Mouse (Mus musculus) embryonic stem cell, embryonic (primary cell): ENCODE data around the gene Rrm2.

Experiments
- CTCF ChIA-PET, 4 experiments: fragments of 300-600 bp in 2 of 4; fragments of 350-600 bp in 2 of 4; sonication (Branson Sonifier 250); formaldehyde crosslinking; loops; one replicate each; lab custom pipeline; 2022; ENCODE audit warnings: inconsistent platforms in 2 of 4; lab: Charles Lee
- POLR2A ChIA-PET, 4 experiments: fragments of 300-600 bp in 2 of 4; fragments of 350-600 bp in 2 of 4; sonication (Branson Sonifier 250); formaldehyde crosslinking; loops; one replicate each; lab custom pipeline; 2022; ENCODE audit warnings: antibody characterized with exemption in 4 of 4, inconsistent platforms in 1 of 4; lab: Charles Lee

Gene Rrm2

GRCm38 (mm10) chr12:24707954-24708823 lies at the start of gene Rrm2:
Rrm2 (plus strand) TSS chr12:24708241.
- ChIA-PET CTCF (interaction anchor here (0.5 to 3.8 kb wide), 47 partner anchors 9 to 390 kb away, joined by 3 to 43 read pairs (median 3); partner anchors contain the start of gene Kidins220 (in 1 of the 4)), POLR2A (interaction anchor here (0.5 to 7.9 kb wide), 71 partner anchors 8 to 1249 kb away, joined by 3 to 65 read pairs (median 4); partner anchors contain the start of genes Kidins220 (in 3 of the 4), Klf11 (in 3 of the 4), Grhl1 (in 2 of the 4) and Cys1 (in 1 of the 4))

DNA sequence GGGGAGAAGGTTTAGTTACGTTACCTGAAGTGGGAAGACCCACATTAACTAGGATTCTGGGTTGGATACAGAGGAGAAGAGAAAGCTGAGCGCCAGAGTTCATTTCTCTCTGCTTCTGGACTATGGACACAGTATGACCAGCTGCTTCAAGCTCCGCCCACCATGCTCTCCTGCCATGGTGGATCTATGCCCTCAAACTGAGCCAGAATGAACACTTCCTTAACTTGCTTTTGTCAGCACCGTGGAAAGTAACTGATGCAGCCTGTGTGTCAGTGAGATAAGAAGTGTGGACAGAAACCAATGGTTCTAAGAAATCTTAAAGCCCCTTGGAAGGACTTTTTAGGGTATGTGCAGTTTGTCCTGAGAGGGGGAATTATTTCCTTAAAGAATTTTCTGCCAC lies 49.0 kb upstream of the Rrm2 start:
- ChIA-PET CTCF (no interaction called here), POLR2A (interaction anchor here in 2 of 4 experiments (0.9 to 1.2 kb wide), 3 partner anchors 13 to 49 kb away, joined by 3 to 5 read pairs (median 3); partner anchors contain the start of gene Rrm2 (in 1 of the 2))

GRCm38 (mm10) chr12:24659923-24660322 lies 48.1 kb upstream of the Rrm2 start:
- CTCF ChIA-PET, result no interaction called here
- POLR2A ChIA-PET, result interaction anchor here in 3 of 4 experiments (0.6 to 2.8 kb wide), 4 partner anchors 8 to 971 kb away, joined by 3 to 12 read pairs (median 6); no protein-coding TSS in a partner anchor

DNA sequence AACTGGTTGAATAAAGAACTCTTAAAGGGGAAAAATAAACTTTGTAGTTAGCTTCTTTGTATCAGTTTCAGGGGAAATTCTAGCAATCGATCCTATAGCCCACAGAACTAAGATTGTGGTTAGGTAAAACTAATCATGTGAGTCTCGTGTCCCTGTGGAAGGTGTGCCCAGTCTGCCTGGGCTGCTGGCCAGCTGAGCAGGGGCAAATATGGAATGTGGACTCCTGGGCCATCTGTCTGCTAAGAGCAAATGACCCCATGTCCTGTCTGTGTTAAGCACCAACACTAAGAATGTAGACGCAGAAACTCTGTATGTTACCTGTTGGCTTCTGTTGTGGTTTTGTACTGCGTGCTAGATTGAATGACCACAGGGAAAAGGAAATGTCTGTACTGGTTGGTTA lies 46.9 kb upstream of the Rrm2 start:
- ChIA-PET CTCF (interaction anchor here in 1 of 4 experiments (1.6 kb wide), 1 partner anchor 13 kb away, joined by 5 read pairs; no protein-coding TSS in a partner anchor), POLR2A (interaction anchor here in 2 of 4 experiments (0.7 to 2.8 kb wide), 6 partner anchors 9 to 79 kb away, joined by 3 to 12 read pairs (median 4); no protein-coding TSS in a partner anchor)

GRCm38 (mm10) chr12:24662131-24662530 lies 45.9 kb upstream of the Rrm2 start:
- CTCF ChIA-PET, result interaction anchor here in 1 of 4 experiments (1.6 kb wide), 1 partner anchor 12 kb away, joined by 5 read pairs; no protein-coding TSS in a partner anchor
- POLR2A ChIA-PET, result interaction anchor here in 1 of 4 experiments (1.0 to 2.8 kb wide), 4 partner anchors 10 to 80 kb away, joined by 3 to 12 read pairs (median 6); no protein-coding TSS in a partner anchor

GRCm38 (mm10) chr12:24680096-24680491 lies 27.9 kb upstream of the Rrm2 start:
- POLR2A ChIA-PET, result interaction anchor here in 3 of 4 experiments (0.6 to 1.5 kb wide), 4 partner anchors 8 to 265 kb away, joined by 3 to 5 read pairs (median 4); partner anchors contain the start of gene Rrm2 (in 1 of the 3)
- CTCF ChIA-PET, result interaction anchor here in 2 of 4 experiments (0.6 to 2.0 kb wide), 7 partner anchors 17 to 105 kb away, joined by 3 to 13 read pairs (median 3); partner anchors contain the start of gene Rrm2 (in 1 of the 2)

- ChIA-PET CTCF (interaction anchor here (0.6 to 2.0 kb wide), 13 partner anchors 17 to 354 kb away, joined by 3 to 17 read pairs (median 3); partner anchors contain the start of gene Rrm2 (in 1 of the 4)), POLR2A (interaction anchor here (0.6 to 1.5 kb wide), 9 partner anchors 8 to 1229 kb away, joined by 3 to 10 read pairs (median 5); partner anchors contain the start of gene Rrm2 (in 1 of the 4))
Measured at GRCm38 (mm10) chr12:24680492-24681285, 27.4 kb upstream of the Rrm2 start.

GRCm38 (mm10) chr12:24681286-24682023 lies 26.6 kb upstream of the Rrm2 start, which contains the start of gene Cys1:
Cys1 (minus strand) TSS chr12:24681813.
- CTCF ChIA-PET, result interaction anchor here in 3 of 4 experiments (0.6 to 2.0 kb wide), 5 partner anchors 15 to 211 kb away, joined by 3 to 13 read pairs (median 6); no protein-coding TSS in a partner anchor
- POLR2A ChIA-PET, result interaction anchor here in 2 of 4 experiments (0.6 to 1.5 kb wide), 5 partner anchors 9 to 30 kb away, joined by 3 to 10 read pairs (median 8); no protein-coding TSS in a partner anchor

GRCm38 (mm10) chr12:24682563-24682962 lies 25.5 kb upstream of the Rrm2 start:
- CTCF ChIA-PET, result no interaction called here
- POLR2A ChIA-PET, result interaction anchor here in 1 of 4 experiments (0.7 to 1.2 kb wide), 2 partner anchors 26 to 30 kb away, joined by 3 to 4 read pairs; no protein-coding TSS in a partner anchor

DNA sequence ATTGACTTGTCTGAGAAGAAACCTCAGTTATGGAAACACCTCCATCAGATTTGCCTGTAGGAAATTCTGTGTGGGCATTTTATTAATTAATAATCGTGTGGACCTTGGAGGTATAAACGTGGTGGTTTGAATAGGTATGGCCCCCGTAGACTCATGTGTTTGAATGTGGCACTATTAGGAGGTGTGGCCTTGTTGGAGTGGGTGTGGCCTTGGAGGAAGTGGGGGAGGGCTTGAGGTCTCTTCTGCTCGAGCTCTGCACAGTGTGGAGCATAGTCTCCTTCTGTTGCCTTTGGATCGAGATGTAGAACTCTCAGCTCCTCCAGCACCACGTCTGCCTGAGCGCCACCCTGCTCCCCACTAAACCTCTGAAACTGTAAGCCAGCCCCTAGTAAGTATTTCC lies 24.6 kb upstream of the Rrm2 start:
- ChIA-PET POLR2A (interaction anchor here in 3 of 4 experiments (0.7 to 2.3 kb wide), 5 partner anchors 8 to 39 kb away, joined by 3 to 8 read pairs (median 4); partner anchors contain the start of gene Klf11 (in 1 of the 3)), CTCF (interaction anchor here in 2 of 4 experiments (0.6 to 1.1 kb wide), 3 partner anchors 13 to 83 kb away, joined by 4 read pairs; no protein-coding TSS in a partner anchor)

DNA sequence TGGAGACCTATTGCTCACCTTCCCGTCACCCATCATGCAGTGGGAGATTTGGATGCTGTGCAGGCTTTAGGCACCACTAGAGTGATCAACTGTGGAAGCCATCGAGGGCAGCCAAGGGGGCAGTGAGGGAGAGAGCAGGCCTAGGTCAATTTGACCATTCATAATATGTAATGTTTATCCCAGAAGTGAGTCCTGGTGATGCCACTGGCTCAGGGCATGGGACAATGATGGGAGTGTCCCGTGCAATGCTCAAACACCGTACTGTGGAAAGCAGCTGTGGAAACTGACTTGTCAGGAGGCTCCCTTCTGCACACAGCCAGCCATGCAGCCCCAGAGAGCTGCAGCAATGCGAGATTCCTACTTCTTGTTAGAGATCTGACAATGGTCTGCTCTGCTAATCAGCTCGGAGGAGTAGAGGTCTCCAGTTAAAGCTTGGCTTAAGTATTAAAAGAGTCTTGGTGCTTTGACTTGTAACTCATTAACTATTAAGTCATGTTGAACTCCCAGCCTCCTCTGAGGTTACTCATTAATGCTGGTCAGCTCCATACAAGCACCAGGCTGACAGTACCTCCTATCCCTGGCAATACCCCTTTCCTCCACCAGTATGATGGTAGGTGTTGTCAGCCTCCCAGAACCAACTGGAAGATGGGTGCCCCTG lies 21.9 kb upstream of the Rrm2 start:
- ChIA-PET POLR2A (interaction anchor here in 2 of 4 experiments (1.7 to 2.3 kb wide), 3 partner anchors 11 to 35 kb away, joined by 3 to 8 read pairs (median 5); partner anchors contain the start of gene Klf11 (in 1 of the 2)), CTCF (interaction anchor here in 2 of 4 experiments (1.7 to 5.4 kb wide), 4 partner anchors 11 to 85 kb away, joined by 4 to 45 read pairs (median 12); no protein-coding TSS in a partner anchor)

DNA sequence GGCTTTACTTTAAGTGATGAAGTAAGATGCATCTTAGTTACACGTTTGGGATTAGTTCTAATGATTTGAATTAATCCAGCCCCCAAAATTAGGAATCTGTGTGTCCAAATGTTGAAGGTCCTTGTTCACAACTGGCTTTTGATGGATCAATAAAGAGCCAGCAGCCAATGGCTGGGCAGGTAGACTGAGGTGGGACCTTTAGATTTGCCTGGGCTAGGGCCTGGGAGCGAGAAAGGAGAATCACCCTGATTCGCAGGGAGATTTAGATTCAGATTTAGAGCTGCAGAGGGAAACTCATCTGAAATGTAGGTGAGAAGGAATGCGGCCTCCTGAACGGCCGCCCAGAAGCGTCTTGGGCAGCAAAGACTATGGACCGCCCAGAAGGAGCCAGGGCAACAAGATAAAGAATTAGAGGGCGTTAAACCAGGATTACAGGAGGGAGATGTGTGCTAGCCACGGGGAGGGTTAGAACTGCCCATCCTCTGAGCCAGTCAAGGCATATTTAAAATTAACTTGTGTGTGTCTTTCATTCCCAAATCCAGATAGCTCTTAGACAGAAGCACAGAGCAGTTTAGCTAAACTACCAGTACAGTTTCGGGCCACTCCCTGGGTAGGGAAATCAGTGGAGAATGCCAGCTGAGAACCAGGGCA lies 21.2 kb upstream of the Rrm2 start:
- POLR2A ChIA-PET, result interaction anchor here in 3 of 4 experiments (0.8 to 1.7 kb wide), 5 partner anchors 10 to 150 kb away, joined by 3 to 5 read pairs (median 3); no protein-coding TSS in a partner anchor
- CTCF ChIA-PET, result interaction anchor here (0.7 to 5.4 kb wide), 8 partner anchors 10 to 86 kb away, joined by 3 to 45 read pairs (median 8); no protein-coding TSS in a partner anchor

DNA sequence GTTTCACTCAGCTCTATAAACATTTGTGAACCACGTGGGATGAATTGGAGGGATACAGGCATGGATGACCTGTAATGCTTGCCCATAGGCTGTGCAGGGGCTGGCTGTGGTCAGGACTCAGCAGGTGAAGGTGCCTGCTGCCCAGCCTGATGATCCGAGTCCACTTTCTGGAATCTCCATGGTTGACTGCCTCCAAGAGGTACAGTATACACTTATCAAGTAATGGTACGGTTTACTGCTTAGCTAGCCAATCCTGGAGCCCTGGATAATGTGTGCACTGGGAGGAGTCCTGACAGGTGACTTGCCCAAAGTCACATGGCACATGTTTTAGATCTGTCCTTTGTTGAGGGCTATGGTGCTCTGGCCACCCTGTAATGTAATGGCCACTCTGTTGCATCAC lies 17.7 kb upstream of the Rrm2 start:
- POLR2A ChIA-PET, result interaction anchor here in 2 of 4 experiments (1.0 to 2.2 kb wide), 4 partner anchors 9 to 38 kb away, joined by 3 to 10 read pairs (median 4); partner anchors contain the start of gene Cys1 (in 1 of the 2)
- CTCF ChIA-PET, result interaction anchor here in 2 of 4 experiments (0.6 to 5.4 kb wide), 6 partner anchors 8 to 264 kb away, joined by 3 to 45 read pairs (median 4); no protein-coding TSS in a partner anchor

DNA sequence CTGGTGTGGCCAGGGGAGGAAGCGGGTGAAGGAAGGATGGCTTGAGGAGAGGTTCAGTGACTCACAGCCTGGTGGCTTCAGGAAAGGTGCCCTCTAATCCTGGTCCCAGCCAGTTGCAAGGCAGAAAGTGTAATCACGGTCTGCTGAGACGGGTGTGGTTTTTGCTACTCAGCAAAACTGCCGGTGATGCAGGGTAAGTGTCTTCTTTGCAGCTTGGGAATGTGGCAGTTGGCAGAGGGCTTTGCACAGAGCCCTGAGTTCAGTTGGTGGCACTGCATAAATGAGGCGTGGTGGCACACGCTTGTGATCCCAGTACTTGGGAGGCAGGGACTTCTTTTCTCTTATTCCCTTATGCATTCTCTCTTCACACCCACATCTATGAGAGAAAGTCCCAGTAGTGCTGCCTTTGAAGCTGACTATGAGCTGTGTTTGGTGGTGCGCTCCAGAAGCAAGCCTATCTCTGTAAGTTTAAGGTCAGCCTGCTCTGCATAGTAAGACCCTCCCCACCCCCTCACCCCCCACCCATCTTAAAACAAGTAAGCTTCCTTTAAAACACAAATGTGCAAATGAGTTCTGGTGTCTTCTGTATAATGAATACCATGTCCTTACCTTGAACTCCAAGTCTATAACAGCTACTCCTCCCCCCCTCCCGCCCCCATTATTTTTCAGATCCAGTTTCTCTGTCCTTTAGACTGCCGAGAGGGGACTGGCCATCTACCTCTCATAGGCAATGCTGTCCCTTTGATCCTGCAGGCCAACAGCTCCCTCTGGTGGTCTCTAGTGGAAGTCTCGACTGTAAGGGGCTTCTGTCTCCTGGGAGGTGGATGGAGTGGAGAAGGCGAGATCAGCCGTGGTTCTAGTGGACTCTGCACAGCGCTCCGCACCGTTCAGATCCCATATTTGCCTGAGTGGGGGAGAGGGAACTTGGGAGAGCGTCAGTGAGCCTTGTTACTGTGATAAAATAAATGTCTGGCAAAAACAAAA lies 11.2 kb upstream of the Rrm2 start:
- ChIA-PET CTCF (interaction anchor here (0.5 to 4.5 kb wide), 72 partner anchors 8 to 1614 kb away, joined by 3 to 45 read pairs (median 5); partner anchors contain the start of genes Rrm2 (in 3 of the 4), Cys1 (in 1 of the 4), Grhl1 (in 1 of the 4) and Klf11 (in 1 of the 4)), POLR2A (interaction anchor here in 3 of 4 experiments (0.6 to 4.2 kb wide), 19 partner anchors 8 to 230 kb away, joined by 3 to 39 read pairs (median 5); partner anchors contain the start of genes Rrm2 (in 3 of the 3) and Klf11 (in 1 of the 3))
